Mouse (Mus musculus): ENCODE data around the gene Fermt1. TPM values are rescaled to one million over a fixed set of nuclear protein-coding genes. Genes with fewer than 3 reads are reported as not detected.
A peak's percentile ranks its signal among the peaks of the same experiment; 100 is the strongest.

Gene Fermt1
- 52.0 and 53.2 TPM in 2 replicates for polyA plus RNA-seq (2015; fragmentation: Nextera tagmentation; extraction: Ambion mirVana)

GRCm38 (mm10) chr2:132945326-132946207, at the start of gene Fermt1:
Fermt1 (minus strand) TSS chr2:132945906.
- 0 out of 2 replicates have a peak, but pooled peaks cover 4% of the 10 kb centered on the region for H3K4me1 ChIP-seq (ENCODE audit: control insufficient read depth, insufficient read depth, low read length)
- no peaks in the 10 kb centered on the region for H3K36me3 ChIP-seq (ENCODE audit: control insufficient read depth, insufficient read depth, low read length)
- peak within 1 kb of the TSS; percentile 60 for H3K4me3 ChIP-seq (ENCODE audit: low read length)
- H3K9me3 ChIP-seq (ENCODE audit: control insufficient read depth, low read length): no peaks in the 10 kb centered on the region
- peak; percentile 67 for ATAC-seq
- peak within 1 kb of the TSS; percentile 84 for H3K9ac ChIP-seq (ENCODE audit: low read depth, low read length)
- WGBS: 2% methylated on average over 37 of the region's 37 CpGs
- no peaks in the 10 kb centered on the region; the same call in 1 of the 2 replicates for H3K27me3 ChIP-seq (replicated peaks; ENCODE audit: control insufficient read depth, insufficient read depth, low read length)
- H3K4me2 ChIP-seq (ENCODE audit: low read depth, low read length): peak within 1 kb of the TSS; percentile 37
- peak within 1 kb of the TSS; percentile 89 for H3K27ac ChIP-seq (ENCODE audit: low read length)

DNA sequence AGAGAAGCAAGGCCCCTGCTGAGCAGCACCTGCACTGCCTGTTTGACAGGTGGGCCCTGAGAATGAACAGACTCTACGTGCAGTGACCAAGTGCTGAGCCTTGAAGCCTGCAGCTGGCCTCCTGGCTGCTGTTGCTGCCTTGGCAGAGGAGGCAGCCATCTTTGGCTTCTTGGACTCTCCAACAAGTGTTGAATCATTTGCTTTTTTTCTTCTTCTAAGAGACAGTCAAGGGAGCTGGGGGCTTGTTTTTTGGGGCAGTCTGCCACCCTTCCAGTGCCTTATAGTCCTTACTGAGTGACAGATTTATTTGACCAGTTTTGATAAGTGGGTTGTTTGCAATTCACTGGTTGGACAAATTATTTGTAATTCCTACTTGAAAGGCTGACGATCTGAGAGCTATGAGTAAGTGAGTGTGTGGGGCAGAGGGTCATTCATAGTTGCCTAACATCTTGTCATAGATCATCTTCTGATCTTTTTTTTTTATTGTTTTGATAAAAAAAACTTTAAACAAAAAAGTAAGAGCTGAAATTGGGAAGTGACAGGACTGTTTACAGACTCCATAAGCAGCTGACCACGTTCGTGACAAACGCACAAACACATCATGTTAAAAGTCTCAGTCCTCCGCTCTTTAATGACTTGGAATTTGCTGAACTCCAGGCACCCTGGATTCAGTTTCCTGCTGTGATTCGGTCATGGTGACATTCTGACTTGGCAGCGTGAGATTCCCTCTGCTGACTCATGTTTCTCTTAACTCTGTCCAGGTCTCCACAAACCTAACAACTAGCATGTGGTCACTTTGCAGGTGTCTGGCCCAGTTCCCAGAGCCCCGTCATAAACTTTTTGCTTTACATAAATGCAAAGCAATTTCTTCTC, 47.2 kb upstream of the Fermt1 start:
- ATAC-seq: no peak
- no peak overlapping the region for H3K4me3 ChIP-seq (ENCODE audit: low read length)
- no peak overlapping the region for H3K4me2 ChIP-seq (ENCODE audit: low read depth, low read length)
- H3K9ac ChIP-seq (ENCODE audit: low read depth, low read length): no peak overlapping the region
- no peaks in the 10 kb centered on the region for H3K27me3 ChIP-seq (replicated peaks; ENCODE audit: control insufficient read depth, insufficient read depth, low read length)
- H3K36me3 ChIP-seq (ENCODE audit: control insufficient read depth, insufficient read depth, low read length): no peaks in the 10 kb centered on the region
- peaks cover 14% of the 10 kb centered on the region for H3K4me1 ChIP-seq (ENCODE audit: control insufficient read depth, insufficient read depth, low read length)
- H3K27ac ChIP-seq (ENCODE audit: low read length): no peak overlapping the region
- no peaks in the 10 kb centered on the region for H3K9me3 ChIP-seq (ENCODE audit: control insufficient read depth, low read length)
- 37% methylated on average over 9 of the region's 9 CpGs for WGBS

DNA sequence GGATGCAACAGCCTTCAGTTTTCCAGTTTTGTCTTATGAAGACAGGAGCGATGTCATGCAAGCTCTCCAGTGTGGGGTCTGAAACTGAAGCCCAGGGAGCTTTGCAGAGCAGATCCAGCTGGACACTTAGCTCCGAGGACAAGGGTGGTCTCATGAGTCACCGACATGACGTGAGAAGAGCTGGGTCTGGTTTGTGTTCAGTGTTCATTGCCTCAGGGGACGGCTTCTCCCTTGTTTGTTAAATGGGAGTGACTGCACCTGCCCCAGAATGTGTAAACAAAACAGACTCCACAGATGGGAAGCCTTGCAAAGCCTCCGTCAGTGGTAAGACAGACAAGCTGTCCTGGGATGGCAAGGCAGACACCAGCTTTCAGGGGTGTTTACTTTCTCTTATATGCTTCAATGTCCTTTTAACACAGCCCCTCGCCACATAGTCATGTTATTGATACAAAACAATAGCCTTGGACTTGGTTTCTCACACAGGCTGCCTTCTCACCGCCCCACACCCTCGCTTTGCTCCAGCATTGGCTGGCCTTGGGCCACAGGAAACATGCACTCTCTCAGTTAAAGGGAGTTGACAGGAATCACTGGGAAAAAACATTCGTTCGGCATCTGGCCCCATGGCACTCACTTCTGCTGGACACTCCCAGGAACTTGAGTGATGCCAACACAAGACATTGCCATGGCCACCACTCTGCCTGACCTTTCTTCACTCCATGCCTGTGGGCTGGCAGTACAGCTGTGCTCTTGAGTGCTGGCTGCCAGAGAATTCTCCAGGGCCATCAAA, 44.3 kb upstream of the Fermt1 start:
- Histone ChIP-seq H3K9ac (ENCODE audit: low read depth, low read length) (no peak overlapping the region), H3K9me3 (ENCODE audit: control insufficient read depth, low read length) (no peaks in the 10 kb centered on the region), H3K27me3 (replicated peaks; ENCODE audit: control insufficient read depth, insufficient read depth, low read length) (no peaks in the 10 kb centered on the region), H3K4me2 (ENCODE audit: low read depth, low read length) (0 out of 2 replicates have a peak overlapping the region, but pooled peaks have one; percentile 19), H3K27ac (ENCODE audit: low read length) (peak overlapping the region; percentile 40; the same call in 1 of the 2 replicates), H3K4me1 (ENCODE audit: control insufficient read depth, insufficient read depth, low read length) (peaks cover 14% of the 10 kb centered on the region), H3K4me3 (ENCODE audit: low read length) (no peak overlapping the region), H3K36me3 (ENCODE audit: control insufficient read depth, insufficient read depth, low read length) (no peaks in the 10 kb centered on the region)
- ATAC-seq: peak; percentile 89
- WGBS: 25% methylated on average over 11 of the region's 11 CpGs

- ATAC-seq: peak; percentile 55
- Histone ChIP-seq H3K36me3 (ENCODE audit: control insufficient read depth, insufficient read depth, low read length) (no peaks in the 10 kb centered on the region), H3K9me3 (ENCODE audit: control insufficient read depth, low read length) (no peaks in the 10 kb centered on the region), H3K4me2 (ENCODE audit: low read depth, low read length) (no peak overlapping the region), H3K27ac (ENCODE audit: low read length) (no peak overlapping the region), H3K9ac (ENCODE audit: low read depth, low read length) (no peak overlapping the region), H3K27me3 (replicated peaks; ENCODE audit: control insufficient read depth, insufficient read depth, low read length) (no peaks in the 10 kb centered on the region), H3K4me1 (ENCODE audit: control insufficient read depth, insufficient read depth, low read length) (no peaks in the 10 kb centered on the region), H3K4me3 (ENCODE audit: low read length) (no peak overlapping the region)
- WGBS: 80% methylated on average over 2 of the region's 2 CpGs
Observed at GRCm38 (mm10) chr2:132973346-132973745, 27.6 kb upstream of the Fermt1 start.

- no peaks in the 10 kb centered on the region for H3K36me3 ChIP-seq (ENCODE audit: control insufficient read depth, insufficient read depth, low read length)
- 21% methylated on average over 4 of the region's 4 CpGs for WGBS
Observed at GRCm38 (mm10) chr2:132970772-132971173, 25.1 kb upstream of the Fermt1 start.

DNA sequence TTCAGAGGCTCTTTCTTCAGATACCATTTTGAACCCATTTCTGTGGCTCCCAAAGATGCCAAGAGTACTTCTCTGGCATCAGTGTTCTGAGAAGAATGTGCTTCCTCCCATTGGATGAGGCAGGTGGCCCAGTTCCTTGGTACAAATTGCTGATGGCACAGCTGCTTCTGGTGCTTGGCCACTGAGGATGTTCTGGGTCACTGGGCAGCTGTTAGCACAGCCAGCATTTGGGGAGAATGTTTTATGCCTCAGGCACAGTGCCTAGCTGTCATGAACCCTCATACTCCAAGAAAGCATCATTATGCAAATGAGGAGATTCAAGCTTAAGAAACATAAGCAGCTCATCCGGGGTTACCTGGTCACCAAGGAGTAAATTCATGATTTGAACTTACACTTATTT, 12.1 kb upstream of the Fermt1 start:
- Histone ChIP-seq H3K4me2 (ENCODE audit: low read depth, low read length) (no peak overlapping the region), H3K27ac (ENCODE audit: low read length) (no peak overlapping the region), H3K9ac (ENCODE audit: low read depth, low read length) (no peak overlapping the region), H3K4me1 (ENCODE audit: control insufficient read depth, insufficient read depth, low read length) (no peaks in the 10 kb centered on the region), H3K4me3 (ENCODE audit: low read length) (no peak overlapping the region), H3K27me3 (replicated peaks; ENCODE audit: control insufficient read depth, insufficient read depth, low read length) (no peaks in the 10 kb centered on the region), H3K36me3 (ENCODE audit: control insufficient read depth, insufficient read depth, low read length) (no peaks in the 10 kb centered on the region), H3K9me3 (ENCODE audit: control insufficient read depth, low read length) (no peaks in the 10 kb centered on the region)
- WGBS: 74% methylated on average over 1 of the region's 1 CpGs
- no peak for ATAC-seq

More at GRCm38 (mm10) chr2:132970772-132971173, 25.1 kb upstream of the Fermt1 start:
- Histone ChIP-seq H3K9ac (ENCODE audit: low read depth, low read length) (no peak overlapping the region), H3K27ac (ENCODE audit: low read length) (no peak overlapping the region), H3K9me3 (ENCODE audit: control insufficient read depth, low read length) (no peaks in the 10 kb centered on the region), H3K4me1 (ENCODE audit: control insufficient read depth, insufficient read depth, low read length) (no peaks in the 10 kb centered on the region), H3K4me2 (ENCODE audit: low read depth, low read length) (no peak overlapping the region), H3K4me3 (ENCODE audit: low read length) (no peak overlapping the region), H3K27me3 (replicated peaks; ENCODE audit: control insufficient read depth, insufficient read depth, low read length) (no peaks in the 10 kb centered on the region)
- peak; percentile 46; the same call in 1 of the 2 replicates for ATAC-seq

GRCm38 (mm10) chr2:132952197-132952596, 6.5 kb upstream of the Fermt1 start:
- Histone ChIP-seq H3K36me3 (ENCODE audit: control insufficient read depth, insufficient read depth, low read length) (no peaks in the 10 kb centered on the region), H3K9ac (ENCODE audit: low read depth, low read length) (no peak overlapping the region), H3K27ac (ENCODE audit: low read length) (no peak overlapping the region), H3K4me3 (ENCODE audit: low read length) (no peak overlapping the region), H3K9me3 (ENCODE audit: control insufficient read depth, low read length) (no peaks in the 10 kb centered on the region), H3K4me2 (ENCODE audit: low read depth, low read length) (no peak overlapping the region), H3K4me1 (ENCODE audit: control insufficient read depth, insufficient read depth, low read length) (no peaks in the 10 kb centered on the region), H3K27me3 (replicated peaks; ENCODE audit: control insufficient read depth, insufficient read depth, low read length) (no peaks in the 10 kb centered on the region)
- WGBS: 4% methylated on average over 8 of the region's 8 CpGs
- ATAC-seq: peak; percentile 76

- no peak overlapping the region for H3K9ac ChIP-seq (ENCODE audit: low read depth, low read length)
- no peaks in the 10 kb centered on the region for H3K9me3 ChIP-seq (ENCODE audit: control insufficient read depth, low read length)
- no peak overlapping the region for H3K27ac ChIP-seq (ENCODE audit: low read length)
- H3K4me3 ChIP-seq (ENCODE audit: low read length): no peak overlapping the region
- no peaks in the 10 kb centered on the region for H3K36me3 ChIP-seq (ENCODE audit: control insufficient read depth, insufficient read depth, low read length)
- 0 out of 2 replicates have a peak, but pooled peaks cover 4% of the 10 kb centered on the region for H3K4me1 ChIP-seq (ENCODE audit: control insufficient read depth, insufficient read depth, low read length)
- WGBS: 60% methylated on average over 7 of the region's 7 CpGs
- peak; percentile 24 for ATAC-seq
- H3K4me2 ChIP-seq (ENCODE audit: low read depth, low read length): no peak overlapping the region
- H3K27me3 ChIP-seq (replicated peaks; ENCODE audit: control insufficient read depth, insufficient read depth, low read length): no peaks in the 10 kb centered on the region; the same call in 1 of the 2 replicates
Observed at GRCm38 (mm10) chr2:132948174-132948573, 2.5 kb upstream of the Fermt1 start.
